Mouse (Mus musculus) cerebellum, postnatal 36 days (tissue): ENCODE measurements around the gene Sccpdh.
A peak's percentile ranks its signal among the peaks of the same experiment; 100 is the strongest.

ENCODE experiments used
- DNase-seq, 2 experiments: peaks; one replicate each; pipeline ENCODE4 v3.0.0; 2021 to 2022; ENCODE audit warnings: mixed read lengths in 2 of 2

Gene Sccpdh

GRCm38 (mm10) chr1:179734500-179735474, 66.8 kb downstream of the Sccpdh start:
- peak; percentile 73 to 79 for DNase-seq

DNA sequence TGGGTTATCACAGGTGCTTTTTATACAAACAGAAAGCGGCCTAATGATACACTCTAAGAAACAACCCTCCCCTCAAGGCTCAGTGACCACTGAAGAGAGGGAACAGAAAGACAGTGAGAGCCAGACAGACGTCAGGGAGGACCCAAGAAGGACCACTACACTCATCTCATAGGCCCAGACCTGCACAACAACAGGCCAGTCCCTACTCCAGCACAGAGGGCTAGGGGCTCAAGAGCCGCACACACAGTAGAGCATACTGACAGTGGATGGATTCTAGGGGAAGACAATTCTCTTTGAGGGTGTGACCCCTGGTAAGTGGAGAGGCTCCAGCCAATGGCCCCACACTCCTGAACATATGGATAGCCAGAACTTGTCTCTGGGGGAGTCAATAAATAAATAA, 68.5 kb downstream of the Sccpdh start:
- no peak for DNase-seq
